Mouse (Mus musculus) embryonic facial prominence, embryonic 13.5 days (tissue): ENCODE measurements around the gene Agpat1. TPM values are rescaled to one million over a fixed set of nuclear protein-coding genes. Genes with fewer than 3 reads are reported as not detected.

ENCODE experiments used
- ATAC-seq: fragments of 200-750 bp; cut with Nextera tagmentation; 2 replicates; pipeline ENCODE4 v1.8.0; 2017; ENCODE audit warnings: low read depth; ENCODE audit not compliant: insufficient number of reproducible peaks, insufficient read depth, low FRiP score, low TSS enrichment
- H3K27ac ChIP-seq: fragments of 300-500 bp; sonication (generic); 2 replicates; pipeline ENCODE4 v1.5.1; 2015; ENCODE audit warnings: moderate library complexity, mild to moderate bottlenecking, inconsistent platforms
- H3K27me3 ChIP-seq: fragments of 300-500 bp; sonication (generic); 2 replicates; pipeline ENCODE4 v1.6.1; 2015; ENCODE audit warnings: mild to moderate bottlenecking, inconsistent platforms
- H3K36me3 ChIP-seq: fragments of 300-500 bp; sonication (generic); 2 replicates; pipeline ENCODE4 v1.6.1; 2015; ENCODE audit warnings: mild to moderate bottlenecking, inconsistent platforms
- H3K4me1 ChIP-seq: fragments of 300-500 bp; sonication (generic); 2 replicates; pipeline ENCODE4 v1.6.1; 2015; ENCODE audit warnings: inconsistent platforms
- H3K4me2 ChIP-seq: fragments of 300-500 bp; sonication (generic); 2 replicates; pipeline ENCODE4 v1.6.1; 2015; ENCODE audit warnings: moderate library complexity, mild to moderate bottlenecking, inconsistent platforms
- H3K4me3 ChIP-seq: fragments of 300-500 bp; sonication (generic); 2 replicates; pipeline ENCODE4 v1.5.1; 2015; ENCODE audit warnings: mild to moderate bottlenecking, inconsistent platforms
- H3K9ac ChIP-seq: fragments of 300-500 bp; sonication (generic); 2 replicates; pipeline ENCODE4 v1.6.1; 2015; ENCODE audit warnings: mild to moderate bottlenecking, inconsistent platforms
- H3K9me3 ChIP-seq: fragments of 300-500 bp; sonication (generic); 2 replicates; pipeline ENCODE4 v1.6.1; 2016; ENCODE audit warnings: inconsistent platforms
- WGBS: fragments of 180-500 bp; shearing (Covaris S2); methylation state at CpG from one replicate; pipeline ENCODE4 v1.1.7; 2015; ENCODE audit warnings: mixed read lengths; 5-methylcytosine and 5-hydroxymethylcytosine counted together
- polyA plus RNA-seq: library from polyadenylated mRNA; unstranded; fragments of >200 nt; fragmentation: Nextera tagmentation; extraction: Ambion mirVana; gene quantifications from 2 replicates; pipeline ENCODE4 v1.2.1, GENCODE M21; 2015

Agpat1 gene
- polyA plus RNA-seq, 1 experiment from 2014 or later: 57.5 TPM

DNA sequence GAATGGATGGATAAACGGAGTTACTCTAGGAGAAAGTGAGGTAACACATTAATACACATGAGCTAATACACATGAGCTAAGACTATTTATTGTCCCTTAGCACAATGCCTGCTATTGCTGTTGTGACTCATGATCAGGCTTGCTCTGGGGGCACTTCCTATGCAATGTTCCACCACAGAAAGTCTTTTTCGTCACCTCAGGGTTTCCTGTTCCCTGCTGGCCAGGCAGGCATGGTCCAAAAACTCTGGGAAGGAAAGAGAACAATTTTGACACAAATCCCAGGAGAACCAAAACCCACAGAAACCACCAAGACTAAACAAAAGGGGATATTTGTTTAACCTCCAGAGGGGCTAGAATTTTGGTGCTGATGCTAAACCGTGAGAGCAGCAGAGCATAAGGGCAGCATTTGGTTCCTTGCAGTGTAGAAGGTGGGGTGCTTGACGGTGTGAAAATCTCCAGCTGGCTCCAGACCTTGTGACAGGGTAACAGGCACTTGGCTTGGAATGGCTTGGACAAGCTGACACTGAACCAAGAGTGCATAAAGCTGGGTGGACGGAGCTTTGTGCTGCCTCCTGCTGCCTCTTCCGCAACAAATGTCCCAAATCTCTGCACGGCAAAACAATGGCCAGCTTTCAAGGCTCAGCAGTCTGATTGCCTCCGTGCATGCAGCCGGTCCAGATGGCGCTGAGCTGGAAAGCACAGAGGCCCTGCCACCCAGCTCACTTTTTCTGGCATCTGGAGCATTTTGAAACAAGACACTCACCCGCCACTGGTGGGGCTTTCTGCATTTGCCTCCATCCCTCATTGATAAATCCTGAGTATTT, 36.9 kb downstream of the Agpat1 start:
- no peak overlapping the region for H3K4me3 ChIP-seq
- H3K4me2 ChIP-seq: peak overlapping the region; percentile 36

DNA sequence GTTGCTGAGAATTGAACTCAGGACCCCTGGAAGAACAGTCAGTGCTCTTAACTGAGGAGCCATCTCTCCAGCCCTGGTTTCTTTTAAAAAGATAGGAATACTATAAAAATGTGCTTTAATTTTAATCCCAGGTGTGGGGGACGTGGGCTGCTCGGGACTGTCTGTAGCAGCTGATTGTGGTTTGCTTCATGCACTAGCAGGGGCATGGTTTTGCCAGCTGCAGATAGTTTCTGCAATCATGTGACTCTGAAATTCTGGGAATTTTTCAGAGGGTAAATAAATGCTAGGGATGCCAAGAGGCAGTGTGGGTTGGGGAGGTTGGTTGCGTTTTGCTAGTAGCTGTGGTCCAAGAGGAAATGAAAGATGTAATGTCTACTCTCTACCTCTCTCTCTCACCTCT, 37.9 kb downstream of the Agpat1 start:
- WGBS: 37% methylated on average over 3 of the region's 3 CpGs
- H3K4me2 ChIP-seq: no peak overlapping the region
- no peak overlapping the region for H3K4me3 ChIP-seq
- no peaks in the 10 kb centered on the region for H3K27me3 ChIP-seq
- ATAC-seq: no peak
- no peak overlapping the region for H3K9ac ChIP-seq
- H3K4me1 ChIP-seq: peaks cover 33% of the 10 kb centered on the region
- peak overlapping the region; percentile 91 for H3K27ac ChIP-seq
- H3K36me3 ChIP-seq: no peaks in the 10 kb centered on the region
- no peaks in the 10 kb centered on the region for H3K9me3 ChIP-seq

More for the DNA sequence above, 36.9 kb downstream of the Agpat1 start:
- 12% methylated on average over 11 of the region's 11 CpGs for whole genome bisulfite sequencing
- peak overlapping the region; percentile 47; the same call in 1 of the 2 replicates for H3K9ac ChIP-seq
- H3K27me3 ChIP-seq: no peaks in the 10 kb centered on the region
- peak overlapping the region; percentile 91 for H3K27ac ChIP-seq
- peaks cover 27% of the 10 kb centered on the region for H3K4me1 ChIP-seq
- ATAC-seq: peak; percentile 29; the same call in 1 of the 2 replicates
- no peaks in the 10 kb centered on the region for H3K9me3 ChIP-seq
- no peaks in the 10 kb centered on the region for H3K36me3 ChIP-seq

DNA sequence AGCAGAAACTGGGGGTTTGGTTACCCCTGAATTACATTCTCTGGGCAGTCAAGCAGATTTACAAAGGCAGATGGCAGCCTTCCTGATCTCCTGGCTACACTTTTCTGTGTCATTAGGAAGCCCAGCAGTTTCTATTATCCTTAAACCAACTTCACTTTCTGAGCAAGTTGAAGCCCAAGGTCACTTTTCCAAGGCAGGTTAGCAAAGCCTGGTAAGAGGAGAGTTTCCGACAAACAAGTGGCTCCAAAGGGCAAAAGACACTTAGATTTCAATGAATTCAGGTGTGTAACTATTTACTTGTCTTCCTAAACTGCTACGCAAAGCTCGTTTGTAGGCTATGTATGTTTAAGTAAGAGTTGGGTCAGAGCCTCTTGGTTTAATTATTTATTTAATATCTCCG, 39.3 kb downstream of the Agpat1 start:
- no peaks in the 10 kb centered on the region for H3K9me3 ChIP-seq
- H3K4me3 ChIP-seq: no peak overlapping the region
- no peak overlapping the region for H3K4me2 ChIP-seq
- WGBS: 91% methylated on average over 4 of the region's 4 CpGs
- H3K9ac ChIP-seq: no peak overlapping the region
- H3K4me1 ChIP-seq: peaks cover 43% of the 10 kb centered on the region
- H3K36me3 ChIP-seq: no peaks in the 10 kb centered on the region
- no peak overlapping the region for H3K27ac ChIP-seq
- no peak for ATAC-seq
- no peaks in the 10 kb centered on the region for H3K27me3 ChIP-seq

DNA sequence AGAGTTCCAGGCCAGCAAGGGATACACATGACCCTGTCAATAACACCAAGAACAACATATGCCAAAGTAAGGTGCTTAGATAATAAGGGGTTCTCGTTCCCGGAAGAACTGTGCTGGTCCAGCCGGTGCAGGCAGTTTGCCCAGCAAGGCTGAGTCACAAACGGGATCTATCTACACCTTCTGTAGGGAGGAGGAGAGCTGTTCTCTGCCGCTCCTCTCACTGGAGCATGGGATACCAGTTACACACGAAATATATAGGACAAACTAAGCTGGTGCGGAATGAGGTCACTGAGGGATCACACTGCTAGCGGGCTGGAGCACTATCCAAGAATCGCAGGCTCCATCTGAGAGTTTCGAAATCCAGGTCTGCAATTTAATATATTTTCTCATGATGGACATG, 39.9 kb downstream of the Agpat1 start:
- H3K27ac ChIP-seq: no peak overlapping the region
- peak overlapping the region; percentile 78; the same call in 1 of the 2 replicates for H3K4me2 ChIP-seq
- no peak for ATAC-seq
- H3K9me3 ChIP-seq: no peaks in the 10 kb centered on the region
- no peaks in the 10 kb centered on the region for H3K27me3 ChIP-seq
- no peak overlapping the region for H3K4me3 ChIP-seq
- H3K36me3 ChIP-seq: peaks cover 2% of the 10 kb centered on the region; the same call in 1 of the 2 replicates
- H3K4me1 ChIP-seq: peaks cover 48% of the 10 kb centered on the region
- no peak overlapping the region for H3K9ac ChIP-seq
- 79% methylated on average over 10 of the region's 10 CpGs for WGBS

DNA sequence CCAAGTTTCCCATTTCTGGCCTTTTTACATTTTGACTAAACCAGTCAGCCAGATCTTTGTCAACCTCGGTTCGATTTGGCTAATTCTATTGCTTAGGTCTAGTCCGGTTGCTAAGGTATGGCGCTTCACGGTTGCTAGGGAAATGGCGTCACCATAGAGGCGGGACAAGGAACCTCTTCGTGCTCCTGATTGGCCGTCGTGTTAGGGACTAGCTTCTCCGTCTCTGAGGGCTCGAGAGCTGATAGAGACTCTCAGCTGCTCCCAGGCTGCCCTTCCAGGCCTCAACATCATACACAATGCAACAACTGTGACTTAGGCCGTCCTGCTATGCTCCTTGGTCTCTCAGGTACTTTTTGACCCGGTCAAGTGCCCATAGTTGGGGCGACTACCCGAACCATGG, 40.5 kb downstream of the Agpat1 start, which contains the start of gene Fkbpl:
Fkbpl (plus strand) TSS at position 157 of the 400 bp plus-strand sequence.
- Histone ChIP-seq H3K9me3 (no peaks in the 10 kb centered on the region), H3K9ac (peak within 1 kb of the TSS; percentile 79), H3K27me3 (no peaks in the 10 kb centered on the region), H3K36me3 (peaks cover 9% of the 10 kb centered on the region), H3K27ac (peak within 1 kb of the TSS; percentile 81), H3K4me1 (peaks cover 49% of the 10 kb centered on the region), H3K4me3 (peak within 1 kb of the TSS; percentile 100), H3K4me2 (peak within 1 kb of the TSS; percentile 78)
- peak; percentile 74 for ATAC-seq
- under 1% methylated on average over 16 of the region's 16 CpGs for WGBS

DNA sequence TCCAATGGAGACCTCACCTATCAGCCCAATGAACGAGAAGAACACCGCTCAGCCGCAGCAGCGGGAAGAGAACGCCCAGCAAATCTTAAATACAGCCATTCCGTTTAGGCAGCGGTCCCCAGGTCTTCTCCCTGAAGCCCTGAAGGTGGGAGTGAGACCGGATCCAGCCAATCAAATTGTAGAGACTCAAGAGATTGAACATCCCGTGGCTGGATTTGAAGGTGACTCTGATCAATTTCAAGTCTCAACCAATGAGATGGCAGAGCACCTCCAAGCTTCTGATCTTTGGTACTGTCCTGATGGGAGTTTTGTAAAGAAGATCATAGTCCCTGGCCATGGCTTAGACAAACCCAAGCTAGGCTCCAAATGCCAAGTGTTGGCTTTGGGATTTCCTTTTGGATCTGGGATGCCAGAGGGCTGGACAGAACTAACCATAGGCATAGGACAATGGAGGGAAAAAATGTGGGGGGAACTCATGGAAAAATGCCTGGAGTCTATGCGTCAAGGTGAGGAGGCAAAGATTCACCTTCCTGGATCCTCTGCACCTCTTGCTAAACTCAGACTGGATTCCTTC, 41.3 kb downstream of the Agpat1 start:
- 43% methylated on average over 10 of the region's 10 CpGs for WGBS
- H3K9ac ChIP-seq: peak overlapping the region; percentile 79
- H3K27ac ChIP-seq: peak overlapping the region; percentile 81
- no peaks in the 10 kb centered on the region for H3K9me3 ChIP-seq
- H3K4me2 ChIP-seq: peak overlapping the region; percentile 78
- peaks cover 48% of the 10 kb centered on the region for H3K4me1 ChIP-seq
- no peak for ATAC-seq
- peak overlapping the region; percentile 100 for H3K4me3 ChIP-seq
- H3K36me3 ChIP-seq: peaks cover 16% of the 10 kb centered on the region
- no peaks in the 10 kb centered on the region for H3K27me3 ChIP-seq

DNA sequence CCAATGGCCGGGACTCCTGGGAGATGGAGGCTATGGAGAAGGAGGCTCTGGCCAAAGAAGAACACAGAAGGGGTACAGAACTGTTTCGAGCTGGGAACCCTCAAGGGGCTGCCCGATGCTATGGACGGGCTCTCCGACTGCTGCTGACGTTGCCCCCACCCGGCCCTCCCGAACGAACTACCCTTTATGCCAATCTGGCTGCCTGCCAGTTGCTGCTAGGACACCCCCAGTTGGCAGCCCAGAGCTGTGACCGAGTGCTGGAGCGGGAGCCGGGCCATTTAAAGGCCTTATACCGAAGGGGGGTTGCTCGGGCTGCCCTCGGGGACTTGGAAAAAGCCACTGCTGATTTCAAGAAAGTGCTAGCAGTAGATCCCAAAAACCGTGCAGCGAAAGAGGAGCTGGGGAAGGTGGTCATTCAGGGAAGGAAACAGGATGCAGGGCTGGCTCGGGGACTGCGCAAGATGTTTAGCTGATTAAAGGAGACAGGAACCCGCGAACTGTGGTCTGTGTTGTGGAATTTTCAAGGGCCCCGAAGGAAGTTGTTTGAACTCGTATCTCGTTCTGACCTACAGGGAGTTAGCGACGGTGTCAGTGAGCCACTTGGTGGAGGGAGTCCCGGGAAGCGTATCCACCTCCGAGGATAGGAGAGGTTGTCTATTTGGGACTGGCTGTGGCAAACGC, 41.9 kb downstream of the Agpat1 start:
- peak overlapping the region; percentile 78 for H3K4me2 ChIP-seq

DNA sequence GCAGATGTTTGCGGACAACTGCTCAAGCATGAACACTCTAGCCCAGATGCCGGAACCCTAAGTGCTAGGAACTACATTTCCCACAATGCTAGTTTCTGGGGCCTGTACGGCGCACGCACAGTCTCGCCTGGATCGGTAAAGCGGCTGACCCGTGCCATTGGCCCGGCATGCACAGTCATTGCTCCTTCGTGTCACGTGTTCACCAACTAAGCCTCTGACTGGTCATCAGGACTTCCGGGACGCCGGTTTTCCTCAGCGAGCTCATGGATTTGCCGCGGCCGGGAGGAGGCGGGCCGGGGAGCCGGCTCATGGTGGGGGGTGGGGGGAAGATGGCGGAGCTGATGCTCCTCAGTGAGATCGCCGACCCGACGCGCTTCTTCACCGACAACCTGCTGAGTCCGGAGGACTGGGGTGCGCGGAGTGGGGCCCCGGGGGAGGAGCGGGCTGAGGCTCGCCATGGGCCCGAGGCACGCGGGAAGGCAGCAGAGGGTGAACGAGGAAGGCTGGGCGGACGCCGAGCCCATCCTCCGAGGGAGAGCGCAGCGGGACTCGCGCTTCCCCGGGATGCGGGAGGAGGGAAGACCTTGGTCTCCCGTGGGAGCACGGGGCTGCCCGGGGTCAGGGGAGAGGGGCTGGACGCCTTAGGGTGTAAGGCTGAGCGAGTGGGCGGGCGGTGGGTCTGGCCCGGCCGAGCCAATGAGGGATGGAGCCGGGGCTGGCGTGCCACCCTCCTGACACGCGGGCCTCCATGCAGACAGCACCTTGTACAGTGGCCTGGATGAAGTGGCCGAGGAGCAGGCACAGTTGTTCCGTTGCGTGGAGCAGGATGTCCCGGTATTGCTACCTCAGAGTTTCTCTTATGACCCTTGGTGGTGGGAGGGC, 43.1 kb downstream of the Agpat1 start, which contains the start of gene Atf6b:
Atf6b (plus strand) TSS at position 241 of the 882 bp plus-strand sequence.
- WGBS: under 1% methylated on average over 66 of the region's 66 CpGs

More for the DNA sequence above, 41.9 kb downstream of the Agpat1 start:
- Histone ChIP-seq H3K4me1 (peaks cover 41% of the 10 kb centered on the region), H3K9me3 (no peaks in the 10 kb centered on the region), H3K27ac (no peak overlapping the region), H3K27me3 (no peaks in the 10 kb centered on the region), H3K4me3 (peak overlapping the region; percentile 100), H3K36me3 (peaks cover 22% of the 10 kb centered on the region), H3K9ac (no peak overlapping the region)
- WGBS: 89% methylated on average over 30 of the region's 30 CpGs
- no peak for ATAC-seq

DNA sequence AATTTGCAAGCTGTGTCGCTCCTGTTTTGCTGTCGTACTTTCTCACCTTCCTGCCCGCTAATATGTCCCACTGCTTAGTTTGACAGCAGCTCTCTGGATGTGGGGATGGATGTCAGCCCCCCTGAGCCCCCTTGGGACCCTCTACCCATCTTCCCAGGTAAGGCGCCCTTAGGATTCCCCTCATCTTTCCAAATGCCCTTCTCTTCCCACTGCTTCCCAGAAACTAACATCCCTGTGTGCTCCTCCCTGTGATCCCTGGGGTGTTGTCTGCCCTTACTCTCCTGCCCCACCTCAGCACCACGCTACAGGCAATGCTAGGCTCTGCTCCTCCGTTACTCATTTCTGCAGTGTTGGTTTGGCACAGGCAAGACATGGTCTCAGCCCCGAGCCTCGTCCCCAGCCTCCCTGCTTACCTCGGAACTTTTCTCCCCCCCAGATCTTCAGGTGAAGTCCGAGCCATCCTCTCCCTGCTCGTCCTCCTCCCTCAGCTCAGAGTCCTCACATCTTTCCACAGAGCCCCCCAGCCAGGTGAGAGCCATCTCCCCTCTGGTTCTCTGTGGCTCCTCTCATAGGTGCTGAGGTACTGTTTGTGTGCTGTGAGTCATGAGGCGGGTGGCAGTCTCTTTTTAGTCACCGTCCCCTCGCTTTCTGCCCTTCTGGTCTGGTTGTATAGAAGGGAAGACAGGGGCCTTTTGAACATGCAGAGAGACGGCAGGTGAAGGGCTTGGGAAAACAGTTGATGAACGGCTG, 44.3 kb downstream of the Agpat1 start:
- Histone ChIP-seq H3K4me1 (peaks cover 31% of the 10 kb centered on the region), H3K4me3 (peak overlapping the region; percentile 100), H3K4me2 (peak overlapping the region; percentile 91), H3K9me3 (no peaks in the 10 kb centered on the region), H3K9ac (peak overlapping the region; percentile 88), H3K27me3 (no peaks in the 10 kb centered on the region), H3K27ac (no peak overlapping the region), H3K36me3 (peaks cover 46% of the 10 kb centered on the region)
- 77% methylated on average over 16 of the region's 16 CpGs for WGBS
- ATAC-seq: no peak

More for the DNA sequence above, 43.1 kb downstream of the Agpat1 start, which contains the start of gene Atf6b:
- Histone ChIP-seq H3K4me2 (peak within 1 kb of the TSS; percentile 91), H3K27ac (peak within 1 kb of the TSS; percentile 73), H3K4me3 (peak within 1 kb of the TSS; percentile 100), H3K9me3 (no peaks in the 10 kb centered on the region), H3K4me1 (peaks cover 31% of the 10 kb centered on the region), H3K27me3 (no peaks in the 10 kb centered on the region), H3K36me3 (peaks cover 34% of the 10 kb centered on the region), H3K9ac (peak within 1 kb of the TSS; percentile 88)
- ATAC-seq: peak; percentile 94

DNA sequence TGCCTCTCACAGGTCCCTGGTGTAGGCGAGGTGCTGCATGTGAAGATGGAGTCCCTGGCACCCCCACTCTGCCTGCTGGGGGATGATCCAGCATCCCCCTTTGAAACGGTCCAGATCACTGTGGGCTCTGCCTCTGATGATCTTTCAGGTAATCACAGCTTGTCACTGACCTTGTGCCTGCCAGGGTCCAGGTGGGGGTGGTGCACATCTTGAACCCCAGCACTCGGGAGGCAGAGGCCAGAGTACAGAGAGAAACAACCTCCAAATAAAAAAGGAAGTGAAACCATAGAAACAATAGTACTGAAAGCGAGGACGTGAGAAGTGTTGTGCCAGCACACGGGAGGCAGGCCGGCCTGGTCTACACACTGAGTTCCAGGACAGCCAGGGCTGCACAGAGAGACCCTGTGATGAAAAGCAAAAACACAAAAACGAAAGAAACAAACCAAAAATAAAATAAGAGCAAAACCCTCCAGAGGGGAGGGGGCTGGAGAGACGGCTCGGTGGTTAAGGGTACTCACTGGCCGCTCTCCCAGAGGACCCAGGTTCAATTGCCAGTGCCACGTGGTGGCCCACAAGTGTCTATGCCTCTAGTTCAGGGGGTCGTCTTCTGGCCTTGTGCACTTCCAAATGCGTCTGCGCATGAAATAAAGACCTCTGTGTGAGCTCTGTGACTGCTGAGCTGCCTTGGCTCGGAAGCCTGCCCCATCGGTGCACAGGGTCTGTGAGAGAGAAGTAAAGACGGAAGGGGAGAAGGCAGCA, 45.2 kb downstream of the Agpat1 start:
- ATAC-seq: no peak
- Histone ChIP-seq H3K9me3 (no peaks in the 10 kb centered on the region), H3K4me2 (no peak overlapping the region), H3K27ac (no peak overlapping the region), H3K4me1 (peaks cover 31% of the 10 kb centered on the region), H3K27me3 (no peaks in the 10 kb centered on the region), H3K36me3 (peaks cover 55% of the 10 kb centered on the region), H3K9ac (peak overlapping the region; percentile 88; the same call in 1 of the 2 replicates), H3K4me3 (no peak overlapping the region)
- WGBS: 85% methylated on average over 18 of the region's 18 CpGs
